ENCODE assay signal across 8 mouse cellular contexts in the genomic region with DNA sequence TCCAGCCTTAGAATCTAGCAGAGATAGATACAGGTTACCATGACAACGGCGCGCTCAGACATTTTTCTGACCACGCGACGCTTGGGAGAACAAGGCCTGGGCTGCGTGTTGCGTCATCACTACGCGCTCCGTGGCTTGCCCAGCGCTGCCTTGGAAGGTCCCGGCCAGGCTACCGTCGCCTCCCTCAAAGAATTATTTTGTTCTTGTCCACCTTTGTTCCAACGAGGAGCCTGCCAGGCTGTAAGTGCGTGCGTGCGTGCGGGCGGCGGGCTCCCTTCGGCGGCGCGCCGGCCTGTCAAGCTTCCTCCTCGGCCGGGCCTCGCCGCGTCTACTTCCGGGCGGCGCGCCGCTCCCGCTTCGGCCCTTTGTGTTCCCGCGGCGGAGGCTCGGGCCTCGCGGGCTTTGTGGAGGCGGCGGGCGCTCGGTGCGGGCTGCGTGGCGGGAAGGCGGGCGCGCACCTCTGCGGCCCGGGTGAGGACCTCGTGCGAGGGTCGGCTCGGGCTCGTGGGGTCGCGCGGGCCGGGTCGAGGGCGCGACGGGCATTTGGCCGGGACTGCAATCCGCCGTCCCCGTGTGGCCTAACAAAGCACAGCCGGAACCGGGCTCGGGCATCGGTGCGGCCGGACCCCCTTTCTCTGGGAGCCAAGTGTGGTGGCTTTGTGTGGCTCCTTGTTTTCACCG. TPM values are rescaled to one million over a fixed set of nuclear protein-coding genes. Genes with fewer than 3 reads are reported as not detected.
DNase-seq lines count a peak whose midpoint lies in the region; ATAC-seq and TF ChIP-seq lines count a peak whose summit lies in the region.

Gene Smarcad1, plus strand, starts transcription at position 93 of the 681 bp plus-strand sequence.

- no peaks in the 10 kb centered on the region for H3K9me3 ChIP-seq in megakaryocyte, embryonic 14.5 days

- TF ChIP-seq CTCF in cortical plate, adult 2 months (IDR thresholded peaks at IDR 0.05; ENCODE audit: extremely low read depth, insufficient read depth, low read length), result no peak

- H3K4me3 ChIP-seq in cortical plate, adult 2 months (ENCODE audit: insufficient read depth, low read length), result peak within 1 kb of the TSS; percentile 48
- peak within 1 kb of the TSS; percentile 96 for H3K4me3 ChIP-seq in megakaryocyte, embryonic 14.5 days (replicated peaks)

- peaks cover 34% of the 10 kb centered on the region for H3K36me3 ChIP-seq in megakaryocyte, embryonic 14.5 days (replicated peaks; ENCODE audit: low read length)

- peak within 1 kb of the TSS; percentile 75 for H3K27ac ChIP-seq in cortical plate, adult 2 months (ENCODE audit: insufficient read depth, low read length)

- peaks cover 4% of the 10 kb centered on the region for H3K4me1 ChIP-seq in cortical plate, adult 2 months (ENCODE audit: control insufficient read depth, insufficient read depth, low read length)
- H3K4me1 ChIP-seq in megakaryocyte, embryonic 14.5 days, result peaks cover 17% of the 10 kb centered on the region

- peak; percentile 73 to 81 for DNase-seq in gastrocnemius, adult 8-10 months (ENCODE audit: low spot score in 2 of 2)
- peak; percentile 89 for DNase-seq in hindlimb bud, embryonic 11.5 days (ENCODE audit: extremely low spot score, low read depth, low spot score)
- peak; percentile 88 to 95 for DNase-seq in left cerebral cortex, adult 8-10 months (ENCODE audit: low spot score in 2 of 2)
- peak; percentile 97 to 98 for DNase-seq in right cerebral cortex, postnatal 10 days (ENCODE audit: low spot score in 2 of 2)
- peak; percentile 86 for DNase-seq in urinary bladder, postnatal 25 days (ENCODE audit: low spot score)

- H3K27me3 ChIP-seq in megakaryocyte, embryonic 14.5 days (replicated peaks), result no peaks in the 10 kb centered on the region

- ATAC-seq in activated CD4-positive, CD25-positive, alpha-beta regulatory T cell, adult 4 months, result peak; percentile 89

- peak; percentile 51 for TF ChIP-seq POLR2A in cortical plate, adult 2 months (IDR thresholded peaks at IDR 0.05; ENCODE audit: extremely low read depth, insufficient read depth, low read length)

RNA-seq across cellular contexts. Expression of gene Smarcad1, which starts in this region (rescaled TPM):
- polyA plus RNA-seq in activated CD4-positive, CD25-positive, alpha-beta regulatory T cell, adult 4 months (2017; shearing (Covaris generic)), result 10 to 100 TPM; 28.3 to 33.0 TPM
- 21.9 and 22.3 TPM in 2 replicates for polyA plus RNA-seq in cortical plate, adult 2 months (2012; rRNA removed)
- 1 to 10 TPM; 5.8 to 9.8 (median 8.5) TPM for total RNA-seq in gastrocnemius, adult 8-10 months (2022)
- 10 to 100 TPM; 29.3 to 38.9 (median 33.6) TPM for total RNA-seq in left cerebral cortex, adult 8-10 months (2022)
- 4.8 and 8.5 TPM in 2 replicates for polyA plus RNA-seq in megakaryocyte, embryonic 14.5 days (2012; ENCODE audit: insufficient read depth, low replicate concordance)

Comparison
In these comparisons a context has a peak if more than half of its experiments do, and no peak if none do; other contexts are left out.
1. Peak in every context shown above with its lines: DNase-seq, ATAC-seq, H3K4me3 ChIP-seq and H3K27ac ChIP-seq.